Mouse (Mus musculus): ENCODE data around the gene Nhsl1. TPM values are rescaled to one million over a fixed set of nuclear protein-coding genes. Genes with fewer than 3 reads are reported as not detected.

Nhsl1 gene
- polyA plus RNA-seq, 1 experiment, result 44.6 TPM

DNA sequence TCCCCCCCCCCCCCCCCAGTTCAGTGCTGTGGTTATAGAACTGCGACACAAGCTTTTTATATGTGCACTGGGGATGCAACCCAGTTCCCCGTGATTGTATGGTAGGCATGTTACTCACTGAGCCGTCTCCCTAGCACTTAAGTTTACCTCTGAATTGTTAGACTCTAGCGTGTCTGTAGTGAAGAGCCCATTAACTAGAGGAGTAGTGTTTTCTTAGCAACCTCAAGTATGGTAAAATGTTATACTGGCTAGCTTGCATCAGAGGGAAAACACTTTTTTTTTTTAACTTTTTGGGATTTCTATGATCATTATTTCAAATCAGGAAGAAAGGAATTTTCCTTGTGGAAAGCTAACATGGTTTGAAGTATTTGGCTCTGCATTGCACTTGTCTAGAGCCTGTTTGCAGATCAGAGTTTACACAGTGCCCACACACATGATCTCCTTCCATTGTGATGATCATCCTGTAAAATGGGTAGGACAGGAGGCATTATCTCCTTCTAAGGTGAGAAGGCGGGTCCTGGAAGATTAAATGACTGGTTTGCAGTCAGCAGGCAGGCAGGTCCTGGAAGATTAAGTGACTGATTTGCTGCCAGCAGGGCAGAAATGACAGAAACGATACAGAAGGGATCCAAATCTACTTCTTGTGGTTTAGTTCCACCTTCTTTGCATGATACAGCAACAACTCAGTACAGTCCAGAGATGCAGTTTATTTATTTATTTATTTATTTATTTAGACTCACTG is 101.6 kb downstream of the Nhsl1 start:
- no peak overlapping the region for H3K4me3 ChIP-seq (ENCODE audit: low read depth, low read length)
- TF ChIP-seq CTCF (IDR thresholded peaks at IDR 0.05; ENCODE audit: extremely low read depth, insufficient read length, insufficient replicate concordance, low read depth, low read length) (no peak), POLR2A (IDR thresholded peaks at IDR 0.05; ENCODE audit: low read depth, low read length) (no peak)
- H3K27me3 ChIP-seq (ENCODE audit: control insufficient read depth, insufficient read depth, low read length), result no peaks in the 10 kb centered on the region
- 86% methylated on average over 6 of the region's 6 CpGs for WGBS
- H3K36me3 ChIP-seq (ENCODE audit: control insufficient read depth, insufficient read depth, low read length), result no peaks in the 10 kb centered on the region
- no peak overlapping the region for H3K27ac ChIP-seq (ENCODE audit: insufficient read depth, low read depth, low read length)
- H3K4me1 ChIP-seq (ENCODE audit: control insufficient read depth, insufficient read depth, insufficient read length, low read length), result no peaks in the 10 kb centered on the region

DNA sequence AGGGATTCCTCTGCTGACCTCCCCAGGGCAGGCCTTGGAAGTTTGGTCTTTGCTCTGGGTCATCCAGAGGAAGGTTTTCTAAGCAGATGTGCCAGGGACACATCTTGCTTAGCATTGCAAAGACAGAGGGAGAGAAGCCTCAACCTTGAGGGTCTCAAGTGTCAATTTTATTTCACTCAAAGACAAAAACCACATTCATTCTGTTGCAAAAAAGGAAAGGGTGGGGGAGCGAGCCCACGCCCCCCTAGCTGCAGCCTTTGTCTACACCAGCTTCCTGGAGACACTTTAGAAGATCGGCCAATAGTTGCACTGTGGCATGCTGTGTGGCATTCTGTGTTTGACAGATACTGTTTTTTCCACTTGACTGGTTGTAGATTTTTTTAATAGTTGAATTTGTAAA is 104.2 kb downstream of the Nhsl1 start:
- no peak for TF ChIP-seq POLR2A (IDR thresholded peaks at IDR 0.05; ENCODE audit: low read depth, low read length)
- no peak for TF ChIP-seq CTCF (IDR thresholded peaks at IDR 0.05; ENCODE audit: extremely low read depth, insufficient read length, insufficient replicate concordance, low read depth, low read length)
- 77% methylated on average over 3 of the region's 3 CpGs for WGBS
- H3K36me3 ChIP-seq (ENCODE audit: control insufficient read depth, insufficient read depth, low read length), result no peaks in the 10 kb centered on the region
- H3K27me3 ChIP-seq (ENCODE audit: control insufficient read depth, insufficient read depth, low read length), result no peaks in the 10 kb centered on the region
- no peaks in the 10 kb centered on the region for H3K4me1 ChIP-seq (ENCODE audit: control insufficient read depth, insufficient read depth, insufficient read length, low read length)
- no peak overlapping the region for H3K27ac ChIP-seq (ENCODE audit: insufficient read depth, low read depth, low read length)
- H3K4me3 ChIP-seq (ENCODE audit: low read depth, low read length), result no peak overlapping the region

DNA sequence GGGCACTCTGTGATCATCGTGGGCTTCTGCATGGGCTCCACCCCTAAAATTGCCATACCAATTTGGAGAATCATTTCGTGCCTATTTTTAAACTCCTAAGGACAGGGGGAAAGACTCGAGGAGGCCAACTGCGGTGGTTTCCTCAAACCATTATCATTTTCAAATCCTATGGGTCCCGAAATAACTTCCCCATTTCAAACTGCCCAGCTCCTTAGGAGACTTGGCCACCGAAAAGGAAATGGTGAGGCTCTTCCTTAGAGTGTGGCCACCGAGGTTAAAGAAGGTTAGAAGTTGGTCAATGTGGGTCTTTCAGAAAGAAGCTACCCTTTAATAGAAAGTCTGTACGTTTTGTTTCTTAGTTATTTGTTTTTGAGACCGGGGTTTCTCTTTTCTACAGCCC is 104.8 kb downstream of the Nhsl1 start:
- no peak overlapping the region for H3K4me3 ChIP-seq (ENCODE audit: low read depth, low read length)
- no peak overlapping the region for H3K27ac ChIP-seq (ENCODE audit: insufficient read depth, low read depth, low read length)
- no peaks in the 10 kb centered on the region for H3K27me3 ChIP-seq (ENCODE audit: control insufficient read depth, insufficient read depth, low read length)
- 76% methylated on average over 9 of the region's 9 CpGs for WGBS
- no peaks in the 10 kb centered on the region for H3K4me1 ChIP-seq (ENCODE audit: control insufficient read depth, insufficient read depth, insufficient read length, low read length)
- H3K36me3 ChIP-seq (ENCODE audit: control insufficient read depth, insufficient read depth, low read length), result no peaks in the 10 kb centered on the region
- no peak for TF ChIP-seq CTCF (IDR thresholded peaks at IDR 0.05; ENCODE audit: extremely low read depth, insufficient read length, insufficient replicate concordance, low read depth, low read length)
- no peak for TF ChIP-seq POLR2A (IDR thresholded peaks at IDR 0.05; ENCODE audit: low read depth, low read length)

DNA sequence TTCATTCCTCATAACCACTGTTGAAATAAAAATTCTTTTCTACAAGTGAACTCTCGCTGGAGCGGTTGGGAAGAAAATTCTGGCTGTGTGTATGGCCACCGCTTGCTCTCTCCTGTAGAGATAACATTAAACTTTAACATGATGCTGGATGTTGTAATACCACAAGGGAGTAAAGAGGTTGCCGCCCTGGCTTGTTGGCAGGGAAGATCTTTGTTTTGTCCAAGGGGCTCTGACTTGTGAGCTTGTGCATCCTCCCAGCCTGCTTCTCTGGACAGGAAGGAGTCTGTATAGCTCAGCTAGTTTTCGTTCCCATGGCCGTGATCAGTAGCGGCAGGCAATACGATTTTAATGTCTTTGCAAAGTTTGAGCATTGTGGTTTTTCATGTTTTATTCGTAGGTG is 109.1 kb downstream of the Nhsl1 start:
- no peak overlapping the region for H3K27ac ChIP-seq (ENCODE audit: insufficient read depth, low read depth, low read length)
- H3K4me3 ChIP-seq (ENCODE audit: low read depth, low read length), result no peak overlapping the region
- H3K27me3 ChIP-seq (ENCODE audit: control insufficient read depth, insufficient read depth, low read length), result no peaks in the 10 kb centered on the region
- no peaks in the 10 kb centered on the region for H3K36me3 ChIP-seq (ENCODE audit: control insufficient read depth, insufficient read depth, low read length)
- H3K4me1 ChIP-seq (ENCODE audit: control insufficient read depth, insufficient read depth, insufficient read length, low read length), result no peaks in the 10 kb centered on the region
- 93% methylated on average over 9 of the region's 9 CpGs for WGBS
- TF ChIP-seq POLR2A (IDR thresholded peaks at IDR 0.05; ENCODE audit: low read depth, low read length) (no peak), CTCF (IDR thresholded peaks at IDR 0.05; ENCODE audit: extremely low read depth, insufficient read length, insufficient replicate concordance, low read depth, low read length) (no peak)

DNA sequence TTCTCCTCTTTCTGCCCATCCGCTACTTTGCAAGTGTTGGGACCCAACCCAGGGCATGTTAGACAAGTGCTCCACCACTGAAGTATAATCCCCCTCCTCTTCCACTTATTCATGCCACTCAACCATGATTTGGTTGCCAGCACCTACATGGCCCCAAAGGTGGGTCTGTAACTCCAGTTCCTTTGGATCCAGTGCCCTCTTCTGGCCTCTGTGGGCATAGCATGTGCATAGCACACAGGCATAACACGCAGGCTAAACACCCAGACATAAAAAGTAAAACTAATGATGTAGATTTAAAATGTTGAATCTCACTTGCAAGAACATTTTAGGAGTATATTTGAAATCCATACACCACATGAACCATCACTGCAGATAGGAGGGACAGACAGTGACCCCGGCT is 110.7 kb downstream of the Nhsl1 start:
- Histone ChIP-seq H3K27me3 (ENCODE audit: control insufficient read depth, insufficient read depth, low read length) (no peaks in the 10 kb centered on the region), H3K36me3 (ENCODE audit: control insufficient read depth, insufficient read depth, low read length) (no peaks in the 10 kb centered on the region), H3K27ac (ENCODE audit: insufficient read depth, low read depth, low read length) (no peak overlapping the region), H3K4me1 (ENCODE audit: control insufficient read depth, insufficient read depth, insufficient read length, low read length) (no peaks in the 10 kb centered on the region), H3K4me3 (ENCODE audit: low read depth, low read length) (no peak overlapping the region)
- 96% methylated on average over 3 of the region's 3 CpGs for WGBS
- TF ChIP-seq POLR2A (IDR thresholded peaks at IDR 0.05; ENCODE audit: low read depth, low read length) (no peak), CTCF (IDR thresholded peaks at IDR 0.05; ENCODE audit: extremely low read depth, insufficient read length, insufficient replicate concordance, low read depth, low read length) (no peak)

DNA sequence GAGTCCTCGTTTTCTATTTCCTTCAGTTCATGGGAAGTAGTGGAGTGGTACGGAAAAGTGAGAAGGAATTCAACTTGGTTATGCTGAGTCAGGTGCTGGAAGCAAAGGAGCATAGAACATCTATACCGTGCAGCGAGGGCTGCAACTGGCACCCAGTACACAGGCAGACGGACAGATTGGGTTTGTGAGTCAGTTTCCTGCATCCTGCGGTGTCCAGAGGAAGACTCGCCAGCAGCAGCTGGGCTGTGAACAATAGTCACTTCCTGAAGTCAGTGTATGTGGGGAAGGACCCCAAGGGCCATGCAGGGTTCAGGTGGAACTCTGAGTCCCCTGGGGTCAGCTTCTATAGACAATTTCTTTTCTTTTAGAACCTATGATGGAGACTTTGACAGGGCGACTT is 111.4 kb downstream of the Nhsl1 start:
- WGBS, result 77% methylated on average over 8 of the region's 8 CpGs
- H3K36me3 ChIP-seq (ENCODE audit: control insufficient read depth, insufficient read depth, low read length), result no peaks in the 10 kb centered on the region
- no peak overlapping the region for H3K4me3 ChIP-seq (ENCODE audit: low read depth, low read length)
- H3K27ac ChIP-seq (ENCODE audit: insufficient read depth, low read depth, low read length), result no peak overlapping the region
- H3K27me3 ChIP-seq (ENCODE audit: control insufficient read depth, insufficient read depth, low read length), result no peaks in the 10 kb centered on the region
- TF ChIP-seq POLR2A (IDR thresholded peaks at IDR 0.05; ENCODE audit: low read depth, low read length), result no peak
- no peak for TF ChIP-seq CTCF (IDR thresholded peaks at IDR 0.05; ENCODE audit: extremely low read depth, insufficient read length, insufficient replicate concordance, low read depth, low read length)
- H3K4me1 ChIP-seq (ENCODE audit: control insufficient read depth, insufficient read depth, insufficient read length, low read length), result no peaks in the 10 kb centered on the region

DNA sequence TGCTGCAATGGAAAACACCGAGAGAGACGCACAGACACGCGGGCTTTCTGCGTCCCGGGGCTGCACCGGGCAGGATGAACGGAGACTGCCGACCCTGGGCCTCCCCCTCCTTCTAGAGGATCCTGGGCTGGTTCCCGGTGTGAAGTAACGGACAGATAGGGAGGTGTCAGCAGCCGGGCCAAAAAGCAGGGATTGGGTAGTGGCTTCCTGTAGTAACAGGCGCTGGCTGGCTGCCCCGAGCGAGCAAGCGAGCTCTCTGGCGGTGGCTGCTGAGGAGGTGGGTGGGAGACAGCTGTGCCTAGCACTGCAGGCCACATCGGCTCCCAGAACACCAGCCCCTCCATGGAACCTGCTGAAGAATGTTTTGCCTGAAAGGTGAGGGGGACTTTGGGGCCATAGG is 112.2 kb downstream of the Nhsl1 start:
- WGBS, result 46% methylated on average over 18 of the region's 18 CpGs
- TF ChIP-seq CTCF (IDR thresholded peaks at IDR 0.05; ENCODE audit: extremely low read depth, insufficient read length, insufficient replicate concordance, low read depth, low read length), result no peak
- TF ChIP-seq POLR2A (IDR thresholded peaks at IDR 0.05; ENCODE audit: low read depth, low read length), result no peak
- no peaks in the 10 kb centered on the region for H3K36me3 ChIP-seq (ENCODE audit: control insufficient read depth, insufficient read depth, low read length)
- H3K4me3 ChIP-seq (ENCODE audit: low read depth, low read length), result peak overlapping the region; percentile 53
- no peak overlapping the region for H3K27ac ChIP-seq (ENCODE audit: insufficient read depth, low read depth, low read length)
- no peaks in the 10 kb centered on the region for H3K27me3 ChIP-seq (ENCODE audit: control insufficient read depth, insufficient read depth, low read length)
- H3K4me1 ChIP-seq (ENCODE audit: control insufficient read depth, insufficient read depth, insufficient read length, low read length), result peaks cover 2% of the 10 kb centered on the region; the same call in 1 of the 2 replicates
